Comparison of ENCODE assay signal across 9 mouse cellular contexts in genomic region chr17:5331387-5331786, GRCm38 (mm10).
A peak's percentile ranks its signal among the peaks of the same experiment; 100 is the strongest.
DNase-seq lines count a peak whose midpoint lies in the region; ATAC-seq and TF ChIP-seq lines count a peak whose summit lies in the region.
"Had no signal": no experiment of that assay in that cellular context is flagged by ENCODE, and none has a peak within 500 bp of the region (broad histone marks: within the 10 kb centered on the region; RNA-seq: fewer than 3 reads in every experiment).

No protein-coding gene starts in this region.

- H3K27ac ChIP-seq in testis, adult 2 months (ENCODE audit: control insufficient read depth, insufficient read depth, low read depth, low read length), result no peak overlapping the region
- no peak overlapping the region for H3K27ac ChIP-seq in stomach, postnatal 0 days (replicated peaks)
- H3K27ac ChIP-seq: embryonic facial prominence, embryonic 15.5 days; lung, embryonic 15.5 days had no signal

- no peak overlapping the region for H3K9ac ChIP-seq in stomach, postnatal 0 days (ENCODE audit: low read length)
- H3K9ac ChIP-seq: embryonic facial prominence, embryonic 15.5 days; lung, embryonic 15.5 days had no signal

- no peaks in the 10 kb centered on the region for H3K27me3 ChIP-seq in testis, adult 2 months (ENCODE audit: control insufficient read depth, insufficient read depth, low read length)
- H3K27me3 ChIP-seq in stomach, postnatal 0 days (ENCODE audit: control insufficient read depth, insufficient read depth, low read length), result no peaks in the 10 kb centered on the region
- H3K27me3 ChIP-seq: embryonic facial prominence, embryonic 15.5 days; lung, embryonic 15.5 days had no signal

- no peak overlapping the region for H3K4me3 ChIP-seq in testis, adult 2 months (ENCODE audit: control insufficient read depth, low read depth, low read length)
- no peak overlapping the region for H3K4me3 ChIP-seq in stomach, postnatal 0 days (ENCODE audit: low read depth, low read length)
- H3K4me3 ChIP-seq: embryonic facial prominence, embryonic 15.5 days; lung, embryonic 15.5 days had no signal

- H3K4me2 ChIP-seq in stomach, postnatal 0 days (replicated peaks; ENCODE audit: low read depth), result no peak overlapping the region
- H3K4me2 ChIP-seq: embryonic facial prominence, embryonic 15.5 days; lung, embryonic 15.5 days had no signal

- ATAC-seq in stomach, postnatal 0 days (ENCODE audit: low FRiP score, low TSS enrichment), result no peak

- no peaks in the 10 kb centered on the region for H3K4me1 ChIP-seq in testis, adult 2 months (ENCODE audit: control insufficient read depth, insufficient read depth, low read length)
- H3K4me1 ChIP-seq in stomach, postnatal 0 days (replicated peaks; ENCODE audit: control insufficient read depth, insufficient read depth), result no peaks in the 10 kb centered on the region
- H3K4me1 ChIP-seq: embryonic facial prominence, embryonic 15.5 days; lung, embryonic 15.5 days had no signal

- peak; percentile 40; the same call in 1 of the 2 replicates for TF ChIP-seq CTCF in testis, adult 2 months (IDR thresholded peaks at IDR 0.05; ENCODE audit: control insufficient read depth, insufficient read depth, insufficient replicate concordance, low read depth, low read length)
- TF ChIP-seq CTCF in stomach, postnatal 0 days (IDR thresholded peaks at IDR 0.05; ENCODE audit: low read depth), result peak; percentile 66

- 81% methylated on average over 1 of the region's 1 CpGs for WGBS in stomach, postnatal 0 days

- H3K9me3 ChIP-seq in stomach, postnatal 0 days (ENCODE audit: control insufficient read depth, low read length), result no peaks in the 10 kb centered on the region
- H3K9me3 ChIP-seq: embryonic facial prominence, embryonic 15.5 days; lung, embryonic 15.5 days had no signal

- no peak for TF ChIP-seq EP300 in stomach, postnatal 0 days (optimal IDR thresholded peaks at IDR 0.05)

- TF ChIP-seq POLR2A in testis, adult 2 months (IDR thresholded peaks at IDR 0.05; ENCODE audit: control insufficient read depth, low read depth, low read length), result no peak

- DNase-seq in kidney, adult 9 months, result peak; percentile 36
- DNase-seq in kidney, adult 11 months, result no peak
- DNase-seq in testis, postnatal 14 days (ENCODE audit: low spot score), result no peak
- peak; percentile 61 for DNase-seq in ZHBTc4 (ENCODE audit: low read depth, low spot score)
- no peak for DNase-seq in stomach, postnatal 0 days (ENCODE audit: low spot score)
- no peak for DNase-seq in layer of hippocampus, postnatal 14 days (ENCODE audit: low spot score in 2 of 2)

- no peaks in the 10 kb centered on the region for H3K36me3 ChIP-seq in testis, adult 2 months (ENCODE audit: control insufficient read depth, insufficient read depth, low read length)
- peaks cover 40% of the 10 kb centered on the region for H3K36me3 ChIP-seq in stomach, postnatal 0 days (ENCODE audit: control insufficient read depth, insufficient read depth, low read length)

Comparison
In these comparisons a context has a peak if more than half of its experiments do, and no peak if none do; other contexts are left out.
1. DNase-seq: peak in kidney, adult 9 months (single experiment) and ZHBTc4 (single experiment); none in kidney, adult 11 months (single experiment), testis, postnatal 14 days (single experiment), stomach, postnatal 0 days (single experiment) and layer of hippocampus, postnatal 14 days (0 of 2).